Mouse (Mus musculus) erythroblast, embryonic 14.5 days (primary cell): ENCODE measurements around the gene Nectin1. TPM values are rescaled to one million over a fixed set of nuclear protein-coding genes. Genes with fewer than 3 reads are reported as not detected.

Source experiments
- H3K27me3 ChIP-seq: 2 replicates; pipeline ENCODE4 v1.6.1; 2012; ENCODE audit warnings: inconsistent platforms; ENCODE audit not compliant: control insufficient read depth
- H3K36me3 ChIP-seq: 2 replicates; pipeline ENCODE4 v1.6.1; 2012; ENCODE audit warnings: mild to moderate bottlenecking, inconsistent platforms; ENCODE audit not compliant: control insufficient read depth
- H3K4me1 ChIP-seq: 2 replicates; pipeline ENCODE4 v1.6.1; 2012; ENCODE audit warnings: inconsistent platforms; ENCODE audit not compliant: control insufficient read depth
- H3K4me3 ChIP-seq: replicated peaks from 2 replicates; pipeline ENCODE3; 2012; ENCODE audit warnings: moderate library complexity, mild to moderate bottlenecking, inconsistent platforms
- H3K9me3 ChIP-seq: 2 replicates; pipeline ENCODE4 v1.6.1; 2012; ENCODE audit warnings: low read length, inconsistent platforms, mixed read lengths; ENCODE audit not compliant: control insufficient read depth
- GATA1 ChIP-seq: IDR thresholded peaks from 2 replicates; pipeline ENCODE4 v1.6.1; 2012; ENCODE audit warnings: low read length, inconsistent platforms, mixed read lengths
- TAL1 ChIP-seq: IDR thresholded peaks from 3 replicates; pipeline ENCODE4 v1.6.1; 2012; ENCODE audit warnings: low read length, inconsistent platforms, mixed read lengths
- polyA plus RNA-seq: library from polyadenylated mRNA; stranded (reverse); fragments of >175 nt; gene quantifications from 2 replicates; pipeline ENCODE4 v1.2.3, GENCODE M21; 2012

Nectin1 gene
- polyA plus RNA-seq, 1 experiment, result 0.24 TPM

- Histone ChIP-seq H3K36me3 (no peaks in the 10 kb centered on the region), H3K4me3 (no peak overlapping the region), H3K9me3 (no peaks in the 10 kb centered on the region), H3K27me3 (no peaks in the 10 kb centered on the region), H3K4me1 (no peaks in the 10 kb centered on the region)
- TF ChIP-seq GATA1, result no peak
- TF ChIP-seq TAL1, result no peak
These were observed 85.2 kb downstream of the Nectin1 start for GRCm38 (mm10) chr9:43828960-43829359.

GRCm38 (mm10) chr9:43833232-43833631 is 89.4 kb downstream of the Nectin1 start:
- H3K27me3 ChIP-seq, result no peaks in the 10 kb centered on the region
- no peaks in the 10 kb centered on the region for H3K9me3 ChIP-seq
- no peaks in the 10 kb centered on the region for H3K4me1 ChIP-seq
- TF ChIP-seq TAL1 (no peak), GATA1 (no peak)
- no peak overlapping the region for H3K4me3 ChIP-seq
- H3K36me3 ChIP-seq, result no peaks in the 10 kb centered on the region

- Histone ChIP-seq H3K4me1 (no peaks in the 10 kb centered on the region), H3K4me3 (no peak overlapping the region), H3K9me3 (no peaks in the 10 kb centered on the region), H3K27me3 (no peaks in the 10 kb centered on the region), H3K36me3 (no peaks in the 10 kb centered on the region)
- TF ChIP-seq TAL1 (no peak), GATA1 (no peak)
These were observed 90.5 kb downstream of the Nectin1 start for GRCm38 (mm10) chr9:43834283-43834682.

GRCm38 (mm10) chr9:43838561-43838960 is 94.8 kb downstream of the Nectin1 start:
- TF ChIP-seq TAL1 (no peak), GATA1 (no peak)
- Histone ChIP-seq H3K27me3 (peaks cover 2% of the 10 kb centered on the region; the same call in 1 of the 2 replicates), H3K9me3 (no peaks in the 10 kb centered on the region), H3K4me3 (no peak overlapping the region), H3K4me1 (no peaks in the 10 kb centered on the region), H3K36me3 (no peaks in the 10 kb centered on the region)

- Histone ChIP-seq H3K9me3 (no peaks in the 10 kb centered on the region), H3K36me3 (no peaks in the 10 kb centered on the region), H3K4me1 (no peaks in the 10 kb centered on the region), H3K4me3 (no peak overlapping the region), H3K27me3 (peaks cover 20% of the 10 kb centered on the region)
- TF ChIP-seq GATA1 (no peak), TAL1 (no peak)
These were observed 99.3 kb downstream of the Nectin1 start for GRCm38 (mm10) chr9:43842921-43843577.

GRCm38 (mm10) chr9:43843711-43844127 is 99.9 kb downstream of the Nectin1 start:
- Histone ChIP-seq H3K27me3 (peaks cover 20% of the 10 kb centered on the region), H3K9me3 (no peaks in the 10 kb centered on the region), H3K4me3 (no peak overlapping the region), H3K36me3 (no peaks in the 10 kb centered on the region), H3K4me1 (no peaks in the 10 kb centered on the region)
- no peak for TF ChIP-seq TAL1

- no peaks in the 10 kb centered on the region for H3K36me3 ChIP-seq
- H3K4me3 ChIP-seq, result no peak overlapping the region
- TF ChIP-seq TAL1, result no peak
- peaks cover 20% of the 10 kb centered on the region for H3K27me3 ChIP-seq
- H3K9me3 ChIP-seq, result no peaks in the 10 kb centered on the region
- H3K4me1 ChIP-seq, result no peaks in the 10 kb centered on the region
These were observed 102.1 kb downstream of the Nectin1 start for GRCm38 (mm10) chr9:43845660-43846455.

- TF ChIP-seq TAL1 (no peak), GATA1 (no peak)
- no peak overlapping the region for H3K4me3 ChIP-seq
- H3K9me3 ChIP-seq, result no peaks in the 10 kb centered on the region
- no peaks in the 10 kb centered on the region for H3K36me3 ChIP-seq
- peaks cover 20% of the 10 kb centered on the region for H3K27me3 ChIP-seq
- no peaks in the 10 kb centered on the region for H3K4me1 ChIP-seq
These were observed 104.1 kb downstream of the Nectin1 start for GRCm38 (mm10) chr9:43847861-43848260.

- H3K27me3 ChIP-seq, result peaks cover 4% of the 10 kb centered on the region; the same call in 1 of the 2 replicates
- H3K9me3 ChIP-seq, result no peaks in the 10 kb centered on the region
- no peak overlapping the region for H3K4me3 ChIP-seq
- no peaks in the 10 kb centered on the region for H3K4me1 ChIP-seq
- TF ChIP-seq GATA1, result no peak
- TF ChIP-seq TAL1, result no peak
- H3K36me3 ChIP-seq, result no peaks in the 10 kb centered on the region
These were observed 106.5 kb downstream of the Nectin1 start for GRCm38 (mm10) chr9:43850281-43850680.

- no peaks in the 10 kb centered on the region for H3K4me1 ChIP-seq
- H3K36me3 ChIP-seq, result no peaks in the 10 kb centered on the region
- H3K9me3 ChIP-seq, result no peaks in the 10 kb centered on the region
- H3K27me3 ChIP-seq, result no peaks in the 10 kb centered on the region
- H3K4me3 ChIP-seq, result no peak overlapping the region
- TF ChIP-seq GATA1 (no peak), TAL1 (no peak)
These were observed 107.4 kb downstream of the Nectin1 start for GRCm38 (mm10) chr9:43851154-43851553.
